9 mouse cellular contexts compared by ENCODE assay signal in genomic region chr16:90387961-90388360, GRCm38 (mm10). TPM values are rescaled to one million over a fixed set of nuclear protein-coding genes. Genes with fewer than 3 reads are reported as not detected.
A peak's percentile ranks its signal among the peaks of the same experiment; 100 is the strongest.
DNase-seq lines count a peak whose midpoint lies in the region; ATAC-seq lines count a peak whose summit lies in the region.
"Had no signal": no experiment of that assay in that cellular context is flagged by ENCODE, and none has a peak within 500 bp of the region (broad histone marks: within the 10 kb centered on the region; RNA-seq: fewer than 3 reads in every experiment).

No protein-coding gene starts in this region.

- peaks cover 17% of the 10 kb centered on the region for H3K36me3 ChIP-seq in heart, embryonic 14.5 days (ENCODE audit: control insufficient read depth, insufficient read depth, low read length)
- peaks cover 15% of the 10 kb centered on the region for H3K36me3 ChIP-seq in embryonic facial prominence, embryonic 11.5 days (replicated peaks; ENCODE audit: control insufficient read depth, insufficient read depth, low read depth, low read length)
- peaks cover 16% of the 10 kb centered on the region for H3K36me3 ChIP-seq in hindbrain, embryonic 14.5 days (replicated peaks; ENCODE audit: control insufficient read depth, insufficient read depth)
- peaks cover 16% of the 10 kb centered on the region for H3K36me3 ChIP-seq in liver, embryonic 12.5 days

- no peak for ATAC-seq in heart, embryonic 14.5 days (ENCODE audit: insufficient number of reproducible peaks, insufficient read depth, low FRiP score, low read depth)
- ATAC-seq in embryonic facial prominence, embryonic 11.5 days (replicated peaks; ENCODE audit: insufficient number of reproducible peaks, low FRiP score, low TSS enrichment, low read depth), result no peak
- no peak for ATAC-seq in hindbrain, embryonic 14.5 days (ENCODE audit: low FRiP score)
- ATAC-seq in liver, embryonic 12.5 days, result no peak

- 46% methylated on average over 4 of the region's 4 CpGs for WGBS in heart, embryonic 14.5 days
- 44% methylated on average over 4 of the region's 4 CpGs for whole genome bisulfite sequencing in embryonic facial prominence, embryonic 11.5 days
- WGBS in hindbrain, embryonic 14.5 days, result 53% methylated on average over 4 of the region's 4 CpGs
- 55% methylated on average over 4 of the region's 4 CpGs for WGBS in liver, embryonic 12.5 days (ENCODE audit: insufficient replicate concordance)

- peak overlapping the region; percentile 86 for H3K4me2 ChIP-seq in heart, embryonic 14.5 days (ENCODE audit: low read length)
- H3K4me2 ChIP-seq in embryonic facial prominence, embryonic 11.5 days (ENCODE audit: low read depth, low read length), result peak overlapping the region; percentile 75
- H3K4me2 ChIP-seq in hindbrain, embryonic 14.5 days (replicated peaks), result peak overlapping the region; percentile 79
- peak overlapping the region; percentile 14; the same call in 1 of the 2 replicates for H3K4me2 ChIP-seq in liver, embryonic 12.5 days

- intact Hi-C loops in heart, postnatal 25 days (cut with DNase I), result loop anchor here (5.0 kb wide), 1 partner anchor 69 kb away; no protein-coding TSS in a partner anchor

- peaks cover 22 to 34% of the 10 kb centered on the region in 2 experiments for H3K4me1 ChIP-seq in heart, embryonic 14.5 days (ENCODE audit: control insufficient read depth in 2 of 2, insufficient read depth in 2 of 2, low read length in 2 of 2)
- no peaks in the 10 kb centered on the region; the same call in 1 of the 2 replicates for H3K4me1 ChIP-seq in embryonic facial prominence, embryonic 11.5 days (ENCODE audit: control insufficient read depth, insufficient read depth, low read length)
- peaks cover 35% of the 10 kb centered on the region for H3K4me1 ChIP-seq in hindbrain, embryonic 14.5 days (replicated peaks; ENCODE audit: control insufficient read depth, insufficient read depth, low read length)
- H3K4me1 ChIP-seq in liver, embryonic 12.5 days, result peaks cover 7% of the 10 kb centered on the region

- H3K27me3 ChIP-seq in heart, embryonic 14.5 days (ENCODE audit: control insufficient read depth, insufficient read depth, low read length), result no peaks in the 10 kb centered on the region
- no peaks in the 10 kb centered on the region for H3K27me3 ChIP-seq in embryonic facial prominence, embryonic 11.5 days (ENCODE audit: control insufficient read depth, insufficient read depth, low read length)
- no peaks in the 10 kb centered on the region for H3K27me3 ChIP-seq in hindbrain, embryonic 14.5 days (ENCODE audit: control insufficient read depth, insufficient read depth, low read length)
- H3K27me3 ChIP-seq in liver, embryonic 12.5 days (replicated peaks), result peaks cover 64% of the 10 kb centered on the region

- H3K4me3 ChIP-seq in heart, embryonic 14.5 days (ENCODE audit: control insufficient read depth in 1 of 2, insufficient read depth in 1 of 2, low read depth in 1 of 2, low read length in 2 of 2), result peak overlapping the region; percentile 14 to 91
- H3K4me3 ChIP-seq in embryonic facial prominence, embryonic 11.5 days (ENCODE audit: low read depth, low read length), result peak overlapping the region; percentile 97
- peak overlapping the region; percentile 61 for H3K4me3 ChIP-seq in hindbrain, embryonic 14.5 days (replicated peaks; ENCODE audit: low read length)
- no peak overlapping the region for H3K4me3 ChIP-seq in liver, embryonic 12.5 days

- H3K9ac ChIP-seq in heart, embryonic 14.5 days (ENCODE audit: low read length), result peak overlapping the region; percentile 97
- peak overlapping the region; percentile 10 for H3K9ac ChIP-seq in embryonic facial prominence, embryonic 11.5 days (replicated peaks; ENCODE audit: low read length)
- peak overlapping the region; percentile 17; the same call in 1 of the 2 replicates for H3K9ac ChIP-seq in hindbrain, embryonic 14.5 days
- H3K9ac ChIP-seq in liver, embryonic 12.5 days, result no peak overlapping the region

- H3K9me3 ChIP-seq in heart, embryonic 14.5 days (ENCODE audit: control insufficient read depth, low read length), result 0 out of 2 replicates have a peak, but pooled peaks cover 4% of the 10 kb centered on the region
- H3K9me3 ChIP-seq in embryonic facial prominence, embryonic 11.5 days (replicated peaks; ENCODE audit: control insufficient read depth, low read length), result no peaks in the 10 kb centered on the region
- H3K9me3 ChIP-seq in hindbrain, embryonic 14.5 days (ENCODE audit: control insufficient read depth, low read length), result no peaks in the 10 kb centered on the region
- H3K9me3 ChIP-seq in liver, embryonic 12.5 days (replicated peaks), result 0 out of 2 replicates have a peak, but pooled peaks cover 3% of the 10 kb centered on the region

- peak overlapping the region; percentile 51 to 82 for H3K27ac ChIP-seq in heart, embryonic 14.5 days (replicated peaks in 1 of 2; ENCODE audit: control insufficient read depth in 1 of 2, insufficient read depth in 1 of 2, low read depth in 2 of 2, low read length in 2 of 2)
- no peak overlapping the region for H3K27ac ChIP-seq in embryonic facial prominence, embryonic 11.5 days (replicated peaks; ENCODE audit: low read depth, low read length)
- no peak overlapping the region for H3K27ac ChIP-seq in hindbrain, embryonic 14.5 days
- H3K27ac ChIP-seq in liver, embryonic 12.5 days, result no peak overlapping the region

- DNase-seq in heart, postnatal 25 days (ENCODE audit: low spot score), result no peak
- DNase-seq in embryonic facial prominence, embryonic 11.5 days (ENCODE audit: low spot score), result no peak
- no peak for DNase-seq in hindbrain, embryonic 14.5 days (ENCODE audit: low spot score)
- no peak for DNase-seq in right cerebral cortex, adult 2 months (ENCODE audit: low spot score in 2 of 2)
- DNase-seq in thymus, postnatal 10 days (ENCODE audit: low spot score in 2 of 2), result no peak
- DNase-seq in right cerebral cortex, postnatal 4 days, result no peak
- DNase-seq: thymus, postnatal 14 days had no signal

RNA-seq across cellular contexts. Expression of gene Hunk, which starts 2.1 kb away (rescaled TPM):
- polyA plus RNA-seq in heart, embryonic 14.5 days (2014; fragmentation: Nextera tagmentation; extraction: Ambion mirVana), result 9.7 and 10.4 TPM in 2 replicates
- total RNA-seq in heart, postnatal 25 days (2021), result 1 to 10 TPM in 1 of 2 experiments, under 1 TPM in 1; 0.50 to 1.1 TPM
- 14.5 and 15.8 TPM in 2 replicates for polyA plus RNA-seq in embryonic facial prominence, embryonic 11.5 days (2014; fragmentation: Nextera tagmentation; extraction: Ambion mirVana)
- 6.9 and 7.8 TPM in 2 replicates for polyA plus RNA-seq in hindbrain, embryonic 14.5 days (2014; fragmentation: Nextera tagmentation; extraction: Ambion mirVana)
- 2.6 and 2.8 TPM in 2 replicates for polyA plus RNA-seq in liver, embryonic 12.5 days (2016; fragmentation: Nextera tagmentation; extraction: Ambion mirVana)

Comparison
In these comparisons a context has a peak if more than half of its experiments do, and no peak if none do; other contexts are left out.
1. H3K27ac ChIP-seq: peak in heart, embryonic 14.5 days (2 of 2); none in embryonic facial prominence, embryonic 11.5 days (single experiment), hindbrain, embryonic 14.5 days (single experiment) and liver, embryonic 12.5 days (single experiment).
2. H3K4me2 ChIP-seq: peak in every context shown above with its lines; median percentile 86 in heart, embryonic 14.5 days; 79 in hindbrain, embryonic 14.5 days; 75 in embryonic facial prominence, embryonic 11.5 days; 14 in liver, embryonic 12.5 days.